Mouse (Mus musculus) heart, postnatal 0 days (tissue): ENCODE data around the gene Dgka. TPM values are rescaled to one million over a fixed set of nuclear protein-coding genes. Genes with fewer than 3 reads are reported as not detected.

Experiments used
- ATAC-seq: fragments of 200-750 bp; cut with Nextera tagmentation; 2 replicates; pipeline ENCODE4 v1.8.0; 2017; ENCODE audit warnings: low read depth, moderate number of reproducible peaks, moderate library complexity; ENCODE audit not compliant: insufficient read depth
- DNase-seq: peaks from one replicate; pipeline ENCODE4 v3.0.0-alpha.2; 2016; ENCODE audit warnings: low spot score
- H3K27ac ChIP-seq: fragments of 300-500 bp; sonication (generic); 2 replicates; pipeline ENCODE4 v1.5.1; 2014; ENCODE audit warnings: low read depth, mild to moderate bottlenecking
- H3K27me3 ChIP-seq: fragments of 300-500 bp; sonication (generic); 2 replicates; pipeline ENCODE4 v1.6.1; 2014; ENCODE audit warnings: low read length, mixed read lengths; ENCODE audit not compliant: control insufficient read depth, insufficient read depth
- H3K36me3 ChIP-seq: fragments of 300-500 bp; sonication (generic); replicated peaks from 2 replicates; pipeline ENCODE4 v1.6.1; 2014; ENCODE audit warnings: low read length, mixed read lengths; ENCODE audit not compliant: control insufficient read depth, insufficient read depth
- H3K4me1 ChIP-seq: fragments of 300-500 bp; sonication (generic); 2 replicates; pipeline ENCODE4 v1.6.1; 2014; ENCODE audit warnings: antibody characterized with exemption; ENCODE audit not compliant: control insufficient read depth, insufficient read depth
- H3K4me2 ChIP-seq: fragments of 300-500 bp; sonication (generic); 2 replicates; pipeline ENCODE4 v1.6.1; 2014; ENCODE audit warnings: low read depth, mild to moderate bottlenecking, low read length, moderate library complexity
- H3K4me3 ChIP-seq: fragments of 300-500 bp; sonication (generic); 2 replicates; pipeline ENCODE4 v1.5.1; 2014; ENCODE audit warnings: low read depth, low read length
- H3K9ac ChIP-seq: fragments of 300-500 bp; sonication (generic); replicated peaks from 2 replicates; pipeline ENCODE4 v1.6.1; 2014; ENCODE audit warnings: low read depth, low read length, mixed read lengths
- H3K9me3 ChIP-seq: fragments of 300-500 bp; sonication (generic); replicated peaks from 2 replicates; pipeline ENCODE4 v1.6.1; 2016; ENCODE audit warnings: low read length; ENCODE audit not compliant: control insufficient read depth
- CTCF ChIP-seq: IDR thresholded peaks from 2 replicates; pipeline ENCODE4 v1.5.1; 2016; ENCODE audit warnings: antibody characterized with exemption, control low read depth, low read depth
- EP300 ChIP-seq: IDR thresholded peaks from 2 replicates; pipeline ENCODE4 v1.6.1; 2016; ENCODE audit warnings: antibody characterized with exemption, low read depth
- WGBS: fragments of 180-500 bp; shearing (Covaris S2); extraction: QIAGEN DNeasy Blood & Tissue Kit; methylation state at CpG from one replicate; pipeline ENCODE4 v1.1.7; 2014; 5-methylcytosine and 5-hydroxymethylcytosine counted together
- polyA plus RNA-seq: library from polyadenylated mRNA; unstranded; fragments of >200 nt; fragmentation: Nextera tagmentation; extraction: Ambion mirVana; gene quantifications from 2 replicates; pipeline ENCODE4 v1.2.1, GENCODE M21; 2015
- total RNA-seq: library from RNA; depleted of rRNA; stranded (reverse); fragments of >200 nt; gene quantifications from 2 replicates; pipeline ENCODE4 v1.2.3, GENCODE M21; 2014; ENCODE audit warnings: low replicate concordance; rRNA removed

Dgka gene
- total and polyA plus RNA-seq, 2 experiments from 2014 or later = 4.8 to 5.2 TPM

DNA sequence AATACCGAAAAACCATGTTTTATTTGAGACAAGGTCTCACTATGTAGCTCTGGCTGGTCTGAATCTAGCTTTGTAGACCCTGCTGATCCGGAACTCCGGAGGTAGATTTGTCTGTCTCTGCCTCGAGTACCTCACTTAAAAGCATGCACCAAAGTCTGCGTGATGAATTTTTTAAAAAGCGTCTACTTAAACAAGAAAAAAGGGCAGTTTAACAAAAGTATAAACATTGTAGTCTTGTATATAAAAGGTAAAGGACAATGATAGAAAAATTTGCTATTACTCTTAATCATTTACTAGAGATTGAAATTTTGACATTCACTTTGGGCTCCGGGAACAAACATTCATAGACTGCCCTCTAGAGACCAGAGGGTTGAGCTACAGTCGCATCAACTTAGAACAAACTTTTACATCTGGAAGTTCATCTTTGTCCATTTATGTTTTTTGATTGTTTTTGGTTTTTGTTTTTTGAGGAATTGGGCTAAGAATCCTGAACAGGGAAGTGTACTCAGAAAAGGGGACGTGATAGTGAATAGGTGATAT is 70.1 kb downstream of the Dgka start:
- no peaks in the 10 kb centered on the region for H3K27me3 ChIP-seq
- 3% methylated on average over 9 of the region's 9 CpGs for WGBS
- ATAC-seq = no peak

DNA sequence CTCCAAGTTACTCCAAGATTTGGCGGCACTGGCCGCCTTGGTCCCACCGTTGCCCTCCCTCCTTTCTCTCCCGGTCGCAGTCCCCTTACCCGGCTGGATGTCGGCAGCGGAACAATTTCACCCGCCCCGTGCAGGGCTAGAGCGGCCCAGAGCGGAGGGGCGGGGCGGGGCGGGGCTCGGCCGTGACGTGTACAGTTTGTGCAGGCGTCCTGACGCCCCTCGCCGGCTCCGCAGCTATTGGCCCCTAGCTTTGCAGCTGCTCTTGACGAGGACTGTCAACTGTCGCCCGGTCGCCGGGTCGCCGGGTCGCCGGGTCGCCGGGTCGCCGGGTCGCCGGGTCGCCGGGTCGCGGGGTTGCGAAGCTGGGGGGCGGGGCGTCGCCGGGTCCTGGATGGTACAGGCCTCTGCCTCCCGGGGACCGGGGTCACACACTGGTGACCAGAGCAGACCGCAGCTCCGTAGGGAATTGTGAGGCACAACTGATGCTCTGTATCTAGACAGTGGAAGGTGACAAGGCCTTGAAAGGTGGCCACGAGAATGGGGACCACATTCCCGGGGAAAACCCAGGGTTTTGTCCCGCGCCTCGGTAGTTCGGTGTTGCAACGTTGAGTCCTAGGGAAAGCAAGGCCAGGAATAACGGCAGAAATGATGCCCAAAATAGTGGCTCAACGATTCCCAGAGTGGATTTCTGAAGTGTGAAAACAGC is 70.7 kb downstream of the Dgka start, which contains the start of gene Suox:
Gene Suox (minus strand): TSS at position 311 of the 706 bp plus-strand sequence.
- under 1% methylated on average over 60 of the region's 60 CpGs for WGBS

More for the DNA sequence above, 70.1 kb downstream of the Dgka start:
- H3K9me3 ChIP-seq = no peaks in the 10 kb centered on the region
- peak; percentile 32 for DNase-seq
- H3K4me2 ChIP-seq = peak overlapping the region; percentile 83
- peak overlapping the region; percentile 74 for H3K4me3 ChIP-seq
- peaks cover 4% of the 10 kb centered on the region for H3K36me3 ChIP-seq
- TF ChIP-seq EP300 (no peak), CTCF (peak; percentile 56)
- no peaks in the 10 kb centered on the region for H3K4me1 ChIP-seq
- peak overlapping the region; percentile 47; the same call in 1 of the 2 replicates for H3K9ac ChIP-seq
- peak overlapping the region; percentile 66 for H3K27ac ChIP-seq

GRCm38 (mm10) chr10:128671148-128671547 is 73.5 kb downstream of the Dgka start:
- DNase-seq (no peak), ATAC-seq (no peak)
- Histone ChIP-seq H3K27me3 (no peaks in the 10 kb centered on the region), H3K9ac (no peak overlapping the region), H3K36me3 (no peaks in the 10 kb centered on the region), H3K9me3 (no peaks in the 10 kb centered on the region), H3K4me1 (no peaks in the 10 kb centered on the region), H3K4me2 (no peak overlapping the region), H3K4me3 (no peak overlapping the region), H3K27ac (no peak overlapping the region)
- WGBS = 88% methylated on average over 9 of the region's 9 CpGs
- TF ChIP-seq CTCF = no peak
- no peak for TF ChIP-seq EP300

More for the DNA sequence above, 70.7 kb downstream of the Dgka start, which contains the start of gene Suox:
- no peaks in the 10 kb centered on the region for H3K36me3 ChIP-seq
- DNase-seq (peak; percentile 76), ATAC-seq (peak; percentile 94)
- no peaks in the 10 kb centered on the region for H3K4me1 ChIP-seq
- H3K27ac ChIP-seq = peak within 1 kb of the TSS; percentile 66
- TF ChIP-seq CTCF = no peak
- TF ChIP-seq EP300 = no peak
- no peaks in the 10 kb centered on the region for H3K27me3 ChIP-seq
- H3K9ac ChIP-seq = peak within 1 kb of the TSS; percentile 47; the same call in 1 of the 2 replicates
- peak within 1 kb of the TSS; percentile 74 for H3K4me3 ChIP-seq
- H3K4me2 ChIP-seq = peak within 1 kb of the TSS; percentile 83
- no peaks in the 10 kb centered on the region for H3K9me3 ChIP-seq

Other genes with a start within 250 kb of the Dgka start
- gene Myl6b, start 246.2 kb downstream of the Dgka start, total RNA-seq = 3.2 and 4.8 TPM in 2 replicates
- gene Myl6b, start 246.2 kb downstream of the Dgka start, polyA plus RNA-seq = 4.6 and 4.9 TPM in 2 replicates
- 38.2 and 41.5 TPM in 2 replicates for gene Esyt1, start 219.0 kb downstream of the Dgka start, total RNA-seq
- 12.6 and 13.0 TPM in 2 replicates for gene Esyt1, start 219.0 kb downstream of the Dgka start, polyA plus RNA-seq
- 13.8 and 24.4 TPM in 2 replicates for gene Zc3h10, start 197.1 kb downstream of the Dgka start, total RNA-seq
- gene Zc3h10, start 197.1 kb downstream of the Dgka start, polyA plus RNA-seq = 6.1 and 8.1 TPM in 2 replicates
- 577 and 617 TPM in 2 replicates for gene Rpl41, start 195.6 kb downstream of the Dgka start, total RNA-seq
- 2,108 and 2,189 TPM in 2 replicates for gene Rpl41, start 195.6 kb downstream of the Dgka start, polyA plus RNA-seq
- gene Pa2g4, start 178.9 kb downstream of the Dgka start, total RNA-seq = 50.2 and 58.2 TPM in 2 replicates
- 72.4 and 74.3 TPM in 2 replicates for gene Pa2g4, start 178.9 kb downstream of the Dgka start, polyA plus RNA-seq
- 6.9 and 10.6 TPM in 2 replicates for gene Erbb3, start 155.2 kb downstream of the Dgka start, total RNA-seq
- gene Erbb3, start 155.2 kb downstream of the Dgka start, polyA plus RNA-seq = 3.0 and 3.1 TPM in 2 replicates
- gene Rps26, start 118.1 kb downstream of the Dgka start, total RNA-seq = 1,086 and 1,110 TPM in 2 replicates
- 341 and 360 TPM in 2 replicates for gene Rps26, start 118.1 kb downstream of the Dgka start, polyA plus RNA-seq
- gene Ikzf4, start 98.9 kb downstream of the Dgka start, total RNA-seq = 0.11 and 1.4 TPM in 2 replicates
- 0.52 and 0.59 TPM in 2 replicates for gene Ikzf4, start 98.9 kb downstream of the Dgka start, polyA plus RNA-seq
- 17.2 and 21.4 TPM in 2 replicates for gene Suox, start 70.8 kb downstream of the Dgka start, total RNA-seq
- 11.9 and 12.5 TPM in 2 replicates for gene Suox, start 70.8 kb downstream of the Dgka start, polyA plus RNA-seq
- gene Rab5b, start 48.6 kb downstream of the Dgka start, total RNA-seq = 68.1 and 75.3 TPM in 2 replicates
- 51.2 and 54.8 TPM in 2 replicates for gene Rab5b, start 48.6 kb downstream of the Dgka start, polyA plus RNA-seq
- gene Pmel, start 40.7 kb downstream of the Dgka start, total RNA-seq = 7.7 and 23.2 TPM in 2 replicates
- 2.0 and 3.0 TPM in 2 replicates for gene Pmel, start 40.7 kb downstream of the Dgka start, polyA plus RNA-seq
- 71.8 and 74.7 TPM in 2 replicates for gene Cdk2, start 39.8 kb downstream of the Dgka start, total RNA-seq
- gene Cdk2, start 39.8 kb downstream of the Dgka start, polyA plus RNA-seq = 50.9 and 53.0 TPM in 2 replicates
- 37.1 and 49.2 TPM in 2 replicates for gene Pym1, start 3.0 kb upstream of the Dgka start, total RNA-seq
- 13.7 and 16.5 TPM in 2 replicates for gene Pym1, start 3.0 kb upstream of the Dgka start, polyA plus RNA-seq
- gene Mmp19, start 46.1 kb upstream of the Dgka start, total RNA-seq = 5.1 and 9.0 TPM in 2 replicates
- 1.00 and 1.5 TPM in 2 replicates for gene Mmp19, start 46.1 kb upstream of the Dgka start, polyA plus RNA-seq
- 28.6 and 29.7 TPM in 2 replicates for gene Dnajc14, start 59.2 kb upstream of the Dgka start, total RNA-seq
- 27.6 and 29.8 TPM in 2 replicates for gene Dnajc14, start 59.2 kb upstream of the Dgka start, polyA plus RNA-seq
- gene Tmem198b, start 59.5 kb upstream of the Dgka start, total RNA-seq = 17.9 and 24.4 TPM in 2 replicates
- 11.1 and 11.6 TPM in 2 replicates for gene Tmem198b, start 59.5 kb upstream of the Dgka start, polyA plus RNA-seq
- gene Sarnp, start 72.5 kb upstream of the Dgka start, total RNA-seq = 19.4 and 20.0 TPM in 2 replicates
- 135 and 141 TPM in 2 replicates for gene Sarnp, start 72.5 kb upstream of the Dgka start, polyA plus RNA-seq
- gene Ormdl2, start 76.8 kb upstream of the Dgka start, total RNA-seq = 27.6 and 32.1 TPM in 2 replicates
- 20.2 and 26.7 TPM in 2 replicates for gene Ormdl2, start 76.8 kb upstream of the Dgka start, polyA plus RNA-seq
- gene Gdf11, start 146.9 kb upstream of the Dgka start, total RNA-seq = 1.6 and 6.7 TPM in 2 replicates
- gene Gdf11, start 146.9 kb upstream of the Dgka start, polyA plus RNA-seq = 1.5 and 1.7 TPM in 2 replicates
- 32.9 and 72.6 TPM in 2 replicates for gene Cd63, start 156.1 kb upstream of the Dgka start, total RNA-seq
- gene Cd63, start 156.1 kb upstream of the Dgka start, polyA plus RNA-seq = 381 and 398 TPM in 2 replicates
- 7.6 and 14.3 TPM in 2 replicates for gene Rdh5, start 178.0 kb upstream of the Dgka start, total RNA-seq
- 9.3 and 11.1 TPM in 2 replicates for gene Rdh5, start 178.0 kb upstream of the Dgka start, polyA plus RNA-seq
- gene Bloc1s1, start 179.2 kb upstream of the Dgka start, total RNA-seq = 121 and 130 TPM in 2 replicates
- 292 and 295 TPM in 2 replicates for gene Bloc1s1, start 179.2 kb upstream of the Dgka start, polyA plus RNA-seq
- 22.3 and 41.4 TPM in 2 replicates for gene Itga7, start 189.0 kb upstream of the Dgka start, total RNA-seq
- 18.5 and 22.7 TPM in 2 replicates for gene Itga7, start 189.0 kb upstream of the Dgka start, polyA plus RNA-seq
- gene Mettl7b, start 216.1 kb upstream of the Dgka start, total RNA-seq = not detected in 2 replicates
- not detected in 2 replicates for gene Mettl7b, start 216.1 kb upstream of the Dgka start, polyA plus RNA-seq
- not detected in 2 replicates for gene Olfr9, start 244.6 kb upstream of the Dgka start, total RNA-seq
- gene Olfr9, start 244.6 kb upstream of the Dgka start, polyA plus RNA-seq = not detected in 2 replicates